Mouse (Mus musculus) myocyte (in vitro differentiated cells): ENCODE data around the gene Smim14. TPM values are rescaled to one million over a fixed set of nuclear protein-coding genes. Genes with fewer than 3 reads are reported as not detected.
A peak's percentile ranks its signal among the peaks of the same experiment; 100 is the strongest.

Experiments
- H3K27me3 ChIP-seq: one replicate; pipeline ENCODE4 v1.6.1; 2011; ENCODE audit not compliant: control insufficient read depth, insufficient read depth, insufficient read length
- H3K36me3 ChIP-seq: one replicate; pipeline ENCODE4 v1.6.1; 2011; ENCODE audit not compliant: control insufficient read depth, insufficient read depth
- H3K4me2 ChIP-seq: one replicate; pipeline ENCODE4 v1.6.1; 2011; ENCODE audit warnings: low read depth, control low read depth
- H3K4me3 ChIP-seq: one replicate; pipeline ENCODE4 v1.5.1; 2011; ENCODE audit warnings: mild to moderate bottlenecking, control low read depth, moderate library complexity
- H3K79me2 ChIP-seq: one replicate; pipeline ENCODE4 v1.6.1; 2011; ENCODE audit not compliant: control insufficient read depth, insufficient read depth
- H3ac ChIP-seq: one replicate; pipeline ENCODE4 v1.6.1; 2011; ENCODE audit not compliant: control insufficient read depth, insufficient read length
- CEBPB ChIP-seq: IDR thresholded peaks from 2 replicates; pipeline ENCODE4 v1.6.1; 2011; ENCODE audit warnings: mild to moderate bottlenecking, moderate library complexity; ENCODE audit not compliant: poor library complexity, insufficient read depth, severe bottlenecking
- E2F4 ChIP-seq: IDR thresholded peaks from one replicate; pipeline ENCODE4 v1.6.1; 2011; ENCODE audit warnings: mild to moderate bottlenecking, control low read depth, moderate library complexity; ENCODE audit not compliant: insufficient read depth
- MAX ChIP-seq: IDR thresholded peaks from one replicate; pipeline ENCODE4 v1.6.1; 2011; ENCODE audit warnings: low read depth, mild to moderate bottlenecking, control low read depth
- MYOD1 ChIP-seq, 3 experiments: IDR thresholded peaks; one replicate each; pipeline ENCODE4 v1.6.1; 2011; ENCODE audit warnings: control low read depth in 2 of 3, low read depth in 2 of 3, mild to moderate bottlenecking in 2 of 3, moderate library complexity in 1 of 3; ENCODE audit not compliant: insufficient read length in 2 of 3, control insufficient read depth in 1 of 3
- MYOG ChIP-seq, 3 experiments: IDR thresholded peaks; one replicate each; pipeline ENCODE4 v1.6.1; 2011; ENCODE audit warnings: control low read depth in 2 of 3, low read depth in 2 of 3, mild to moderate bottlenecking in 2 of 3; ENCODE audit not compliant: insufficient read length in 2 of 3, control insufficient read depth in 1 of 3, insufficient read depth in 1 of 3
- POLR2A ChIP-seq: IDR thresholded peaks from one replicate; pipeline ENCODE4 v1.6.1; 2011; ENCODE audit warnings: low read depth, mild to moderate bottlenecking, control low read depth, moderate library complexity; ENCODE audit not compliant: insufficient read length
- POLR2AphosphoS2 ChIP-seq: IDR thresholded peaks from one replicate; pipeline ENCODE4 v1.6.1; 2011; ENCODE audit warnings: low read depth, control low read depth; ENCODE audit not compliant: insufficient read length
- REST ChIP-seq: IDR thresholded peaks from one replicate; pipeline ENCODE4 v1.6.1; 2011; ENCODE audit warnings: mild to moderate bottlenecking, control low read depth, moderate library complexity; ENCODE audit not compliant: insufficient read depth, insufficient read length
- SRF ChIP-seq: IDR thresholded peaks from one replicate; pipeline ENCODE4 v1.6.1; 2011; ENCODE audit warnings: low read depth; ENCODE audit not compliant: control insufficient read depth, insufficient read length
- TCF12 ChIP-seq: IDR thresholded peaks from one replicate; pipeline ENCODE4 v1.6.1; 2011; ENCODE audit warnings: mild to moderate bottlenecking, control low read depth; ENCODE audit not compliant: poor library complexity, insufficient read depth, severe bottlenecking
- TCF3 ChIP-seq: IDR thresholded peaks from one replicate; pipeline ENCODE4 v1.6.1; 2011; ENCODE audit warnings: low read depth, control low read depth; ENCODE audit not compliant: insufficient read length
- USF1 ChIP-seq: IDR thresholded peaks from one replicate; pipeline ENCODE4 v1.6.1; 2011; ENCODE audit warnings: low read depth, mild to moderate bottlenecking, control low read depth, moderate library complexity
- polyA plus RNA-seq: library from polyadenylated mRNA; unstranded; fragments of >200 nt; fragmentation: generic; extraction: Trizol; gene quantifications from one replicate; pipeline ENCODE4 v1.2.1, GENCODE M21; 2012; ENCODE audit warnings: missing spikeins

Smim14 gene
- polyA plus RNA-seq, 1 experiment: 83.3 TPM

DNA sequence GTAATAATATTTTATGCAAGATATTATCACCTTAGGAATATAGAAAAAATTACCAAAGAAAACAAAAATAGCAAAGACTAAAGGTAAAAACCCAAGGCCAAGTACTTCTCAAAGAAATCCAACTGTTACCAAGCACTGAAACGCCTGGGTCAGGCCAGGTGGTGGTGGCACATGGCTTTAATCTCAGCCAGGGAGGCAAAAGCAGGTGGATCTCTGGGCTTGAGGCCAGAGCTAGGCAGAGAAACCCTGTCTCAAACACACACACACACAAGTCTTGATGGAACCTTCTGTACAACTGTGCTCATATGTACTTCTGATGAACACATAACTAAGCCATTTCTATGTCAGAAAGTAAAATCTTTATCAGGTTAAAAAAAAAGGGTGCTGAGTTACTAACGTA is 89.2 kb downstream of the Smim14 start:
- H3K4me2 ChIP-seq: no peak overlapping the region
- H3K79me2 ChIP-seq: no peaks in the 10 kb centered on the region
- no peak overlapping the region for H3K4me3 ChIP-seq
- H3K27me3 ChIP-seq: no peaks in the 10 kb centered on the region
- peaks cover 4% of the 10 kb centered on the region for H3K36me3 ChIP-seq
- no peak overlapping the region for H3ac ChIP-seq
- TF ChIP-seq POLR2A (no peak), E2F4 (no peak)

DNA sequence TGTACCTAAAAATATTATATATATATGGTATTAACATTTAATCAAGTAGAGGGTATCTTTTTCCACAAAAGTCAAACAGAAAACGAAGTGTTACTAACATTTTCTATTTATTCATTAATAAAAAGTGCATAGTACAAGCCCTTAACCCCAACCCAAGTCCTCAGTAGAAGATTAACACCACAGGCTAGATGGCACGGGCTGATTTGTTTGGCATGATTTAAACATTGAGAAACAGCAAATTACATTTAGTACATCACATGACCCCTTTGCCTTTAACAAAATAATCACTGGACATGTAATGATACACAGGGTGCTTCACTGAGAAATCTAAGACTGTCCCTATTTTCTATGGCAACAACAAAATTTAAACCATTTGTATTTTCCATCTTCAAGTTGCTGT is 90.2 kb downstream of the Smim14 start:
- no peak overlapping the region for H3K4me2 ChIP-seq
- TF ChIP-seq POLR2AphosphoS2 (no peak), TCF3 (no peak), TCF12 (no peak), CEBPB (no peak), SRF (no peak), MYOG (IDR thresholded peaks at IDR 0.05; ENCODE audit: control insufficient read depth in 1 of 3, insufficient read depth in 1 of 3, insufficient read length in 2 of 3, low read depth in 2 of 3) (no peak), REST (no peak), E2F4 (no peak), MAX (no peak), MYOD1 (IDR thresholded peaks at IDR 0.05; ENCODE audit: control insufficient read depth in 1 of 3, insufficient read length in 2 of 3, low read depth in 2 of 3) (no peak), POLR2A (no peak), USF1 (no peak)
- no peak overlapping the region for H3K4me3 ChIP-seq
- H3ac ChIP-seq: no peak overlapping the region
- no peaks in the 10 kb centered on the region for H3K27me3 ChIP-seq
- no peaks in the 10 kb centered on the region for H3K79me2 ChIP-seq
- H3K36me3 ChIP-seq: peaks cover 4% of the 10 kb centered on the region

DNA sequence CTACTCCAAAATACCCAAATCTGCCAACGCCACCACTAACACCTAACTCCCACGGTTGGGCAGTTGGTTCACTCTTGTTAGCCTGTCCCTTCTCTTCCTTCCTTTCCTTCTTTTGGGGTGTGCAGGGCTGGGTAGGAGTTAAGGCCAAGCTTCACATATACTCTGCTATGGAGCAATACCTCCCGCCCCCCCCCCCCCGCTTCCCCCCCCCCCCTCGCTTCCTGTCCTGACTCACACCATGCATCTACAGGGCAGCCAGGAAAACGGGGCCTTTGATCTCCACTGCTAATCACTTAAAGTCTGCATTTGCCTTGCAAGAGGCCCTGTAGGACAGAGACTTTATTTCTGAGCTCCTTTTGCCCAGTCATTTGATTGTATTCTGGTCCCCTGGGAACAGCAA is 92.0 kb downstream of the Smim14 start:
- peaks cover 4% of the 10 kb centered on the region for H3K36me3 ChIP-seq
- H3K4me2 ChIP-seq: no peak overlapping the region
- H3K79me2 ChIP-seq: no peaks in the 10 kb centered on the region
- no peak overlapping the region for H3ac ChIP-seq
- H3K27me3 ChIP-seq: no peaks in the 10 kb centered on the region
- TF ChIP-seq SRF (no peak), TCF12 (no peak), USF1 (no peak), E2F4 (no peak)
- H3K4me3 ChIP-seq: no peak overlapping the region

GRCm38 (mm10) chr5:65438041-65438440 is 98.9 kb downstream of the Smim14 start:
- Histone ChIP-seq H3K79me2 (peaks cover 22% of the 10 kb centered on the region), H3K36me3 (no peaks in the 10 kb centered on the region), H3K4me3 (no peak overlapping the region), H3K27me3 (no peaks in the 10 kb centered on the region), H3K4me2 (peak overlapping the region; percentile 47), H3ac (no peak overlapping the region)
- TF ChIP-seq TCF3 (no peak), SRF (no peak), TCF12 (no peak), REST (no peak), POLR2A (no peak), POLR2AphosphoS2 (no peak), MYOG (IDR thresholded peaks at IDR 0.05; ENCODE audit: control insufficient read depth in 1 of 3, insufficient read depth in 1 of 3, insufficient read length in 2 of 3, low read depth in 2 of 3) (no peak), MYOD1 (IDR thresholded peaks at IDR 0.05; ENCODE audit: control insufficient read depth in 1 of 3, insufficient read length in 2 of 3, low read depth in 2 of 3) (no peak), USF1 (no peak), MAX (no peak), CEBPB (no peak), E2F4 (no peak)

- no peaks in the 10 kb centered on the region for H3K36me3 ChIP-seq
These were observed 101.0 kb downstream of the Smim14 start, which contains the start of gene Ugdh for GRCm38 (mm10) chr5:65435806-65436561. Ugdh (minus strand) TSS chr5:65435949.

More at GRCm38 (mm10) chr5:65435806-65436561, 101.0 kb downstream of the Smim14 start, which contains the start of gene Ugdh:
- Histone ChIP-seq H3ac (peak within 1 kb of the TSS; percentile 61), H3K4me3 (peak within 1 kb of the TSS; percentile 72), H3K79me2 (peaks cover 42% of the 10 kb centered on the region), H3K4me2 (peak within 1 kb of the TSS; percentile 93), H3K27me3 (no peaks in the 10 kb centered on the region)
- TF ChIP-seq MAX (no peak), E2F4 (no peak), USF1 (no peak), MYOG (IDR thresholded peaks at IDR 0.05; ENCODE audit: control insufficient read depth in 1 of 3, insufficient read depth in 1 of 3, insufficient read length in 2 of 3, low read depth in 2 of 3) (no peak), POLR2AphosphoS2 (peak; percentile 98), TCF12 (no peak), MYOD1 (IDR thresholded peaks at IDR 0.05; ENCODE audit: control insufficient read depth in 1 of 3, insufficient read length in 2 of 3, low read depth in 2 of 3) (peak in 1 of 3 experiments; percentile 19), POLR2A (peak; percentile 95), REST (no peak), SRF (peak; percentile 6), CEBPB (no peak), TCF3 (no peak)
